Mouse (Mus musculus) kidney, postnatal 36 days (tissue): ENCODE data around the gene Asic2.

Experiments used
- DNase-seq, 2 experiments: peaks; one replicate each; pipeline ENCODE4 v3.0.0; 2021 to 2022; ENCODE audit warnings: mixed read lengths in 2 of 2

Gene Asic2

GRCm38 (mm10) chr11:81153161-81153840 is 815.0 kb downstream of the Asic2 start:
- DNase-seq, result peak in 1 of 2 experiments; percentile 23

GRCm38 (mm10) chr11:81152460-81153160 is 815.6 kb downstream of the Asic2 start:
- DNase-seq, result peak in 1 of 2 experiments; percentile 20

- DNase-seq, result peak in 1 of 2 experiments; percentile 34
Measured at GRCm38 (mm10) chr11:81152021-81152385, 816.3 kb downstream of the Asic2 start.

GRCm38 (mm10) chr11:81151286-81152020 is 816.8 kb downstream of the Asic2 start:
- peak in 1 of 2 experiments; percentile 9 for DNase-seq

GRCm38 (mm10) chr11:81150621-81151020 is 817.6 kb downstream of the Asic2 start:
- no peak for DNase-seq

GRCm38 (mm10) chr11:81148423-81148822 is 819.8 kb downstream of the Asic2 start:
- DNase-seq, result no peak

- DNase-seq, result no peak
Measured at GRCm38 (mm10) chr11:81146574-81147157, 821.6 kb downstream of the Asic2 start.

GRCm38 (mm10) chr11:81135141-81135540 is 833.1 kb downstream of the Asic2 start:
- DNase-seq, result no peak

GRCm38 (mm10) chr11:81133950-81134349 is 834.3 kb downstream of the Asic2 start:
- no peak for DNase-seq

GRCm38 (mm10) chr11:81132669-81133068 is 835.6 kb downstream of the Asic2 start:
- no peak for DNase-seq

GRCm38 (mm10) chr11:81124363-81124762 is 843.9 kb downstream of the Asic2 start:
- no peak for DNase-seq

- no peak for DNase-seq
Measured at GRCm38 (mm10) chr11:81120024-81120576, 848.2 kb downstream of the Asic2 start.

- no peak for DNase-seq
Measured at GRCm38 (mm10) chr11:81118055-81118454, 850.2 kb downstream of the Asic2 start.

- peak; percentile 39 to 87 for DNase-seq
Measured at GRCm38 (mm10) chr11:81115666-81116065, 852.6 kb downstream of the Asic2 start.

GRCm38 (mm10) chr11:81111626-81112025 is 856.6 kb downstream of the Asic2 start:
- no peak for DNase-seq

GRCm38 (mm10) chr11:81110049-81110448 is 858.2 kb downstream of the Asic2 start:
- no peak for DNase-seq

- no peak for DNase-seq
Measured at GRCm38 (mm10) chr11:81106949-81107348, 861.3 kb downstream of the Asic2 start.

- DNase-seq, result peak in 1 of 2 experiments; percentile 4
Measured at GRCm38 (mm10) chr11:81100829-81101228, 867.4 kb downstream of the Asic2 start.

GRCm38 (mm10) chr11:81096011-81096410 is 872.2 kb downstream of the Asic2 start:
- DNase-seq, result no peak

GRCm38 (mm10) chr11:81094581-81094980 is 873.7 kb downstream of the Asic2 start:
- DNase-seq, result peak; percentile 2 to 12

- no peak for DNase-seq
Measured at GRCm38 (mm10) chr11:81092161-81092560, 876.1 kb downstream of the Asic2 start.

- no peak for DNase-seq
Measured at GRCm38 (mm10) chr11:81083822-81084221, 884.4 kb downstream of the Asic2 start.
